Mouse (Mus musculus) brain, embryonic 14.5 days (tissue): Measurements from ENCODE around the gene Icmt. TPM values are rescaled to one million over a fixed set of nuclear protein-coding genes. Genes with fewer than 3 reads are reported as not detected.

ENCODE experiments used
- DNase-seq: peaks from one replicate; pipeline ENCODE4 v3.0.0-alpha.2; 2011; ENCODE audit warnings: low read depth
- CTCF ChIP-seq: fragments of 200-500 bp; IDR thresholded peaks from 2 replicates; pipeline ENCODE4 v1.5.1; 2012; ENCODE audit warnings: inconsistent platforms, mild to moderate bottlenecking, moderate library complexity, borderline replicate concordance; ENCODE audit not compliant: insufficient read depth, insufficient read length; ENCODE audit errors: extremely low read depth
- POLR2A ChIP-seq: fragments of 200-500 bp; IDR thresholded peaks from 2 replicates; pipeline ENCODE4 v1.6.1; 2012; ENCODE audit warnings: mild to moderate bottlenecking, inconsistent platforms, borderline replicate concordance; ENCODE audit not compliant: poor library complexity, insufficient read depth, insufficient read length, severe bottlenecking; ENCODE audit errors: extremely low read depth
- polyA plus RNA-seq: library from polyadenylated mRNA; depleted of rRNA; stranded (reverse); fragments of >200 nt; gene quantifications from 2 replicates; pipeline ENCODE4 v1.2.3, GENCODE M21; 2012

The Icmt gene
- polyA plus RNA-seq, 1 experiment = 23.0 TPM

DNA sequence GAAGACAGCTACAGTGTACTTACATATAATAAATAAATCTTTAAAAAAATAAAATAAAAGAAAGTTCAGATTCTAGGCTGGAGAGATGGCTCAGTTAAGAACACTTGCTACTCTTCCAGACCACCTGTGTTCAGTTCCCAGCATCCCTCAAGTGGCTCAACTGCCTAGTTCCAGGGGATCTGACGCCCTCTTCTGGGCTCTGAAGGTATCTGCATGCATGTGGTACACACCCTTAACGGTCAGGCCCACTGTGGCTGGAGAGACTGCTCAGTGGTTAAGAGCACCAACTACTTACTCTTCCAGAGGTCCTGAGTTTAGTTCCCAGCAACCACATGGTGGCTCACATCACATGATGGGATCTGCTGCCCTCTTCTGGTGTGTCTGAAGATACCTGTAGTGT, 19.1 kb upstream of the Icmt start:
- TF ChIP-seq CTCF (no peak), POLR2A (no peak)
- no peak for DNase-seq

DNA sequence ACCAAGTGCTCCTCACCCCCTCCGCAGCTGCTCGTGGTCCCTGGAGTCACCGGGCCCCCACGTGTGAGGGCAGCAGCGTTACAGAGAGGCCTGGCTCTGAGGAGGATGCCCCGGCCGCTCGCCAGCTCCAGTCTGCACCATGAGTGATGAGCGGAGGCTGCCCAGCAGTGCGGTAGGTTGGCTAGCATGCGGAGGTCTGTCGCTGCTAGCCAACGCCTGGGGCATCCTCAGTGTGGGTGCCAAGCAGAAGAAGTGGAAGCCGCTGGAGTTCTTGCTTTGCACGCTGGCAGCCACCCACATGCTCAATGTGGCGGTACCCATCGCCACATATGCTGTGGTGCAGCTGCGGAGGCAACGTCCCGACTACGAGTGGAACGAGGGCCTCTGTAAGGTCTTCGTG, 18.0 kb upstream of the Icmt start:
- DNase-seq = peak; percentile 51
- TF ChIP-seq CTCF = no peak

GRCm38 (mm10) chr4:152281601-152282000, 15.4 kb upstream of the Icmt start:
- no peak for TF ChIP-seq POLR2A
- no peak for TF ChIP-seq CTCF
- no peak for DNase-seq

DNA sequence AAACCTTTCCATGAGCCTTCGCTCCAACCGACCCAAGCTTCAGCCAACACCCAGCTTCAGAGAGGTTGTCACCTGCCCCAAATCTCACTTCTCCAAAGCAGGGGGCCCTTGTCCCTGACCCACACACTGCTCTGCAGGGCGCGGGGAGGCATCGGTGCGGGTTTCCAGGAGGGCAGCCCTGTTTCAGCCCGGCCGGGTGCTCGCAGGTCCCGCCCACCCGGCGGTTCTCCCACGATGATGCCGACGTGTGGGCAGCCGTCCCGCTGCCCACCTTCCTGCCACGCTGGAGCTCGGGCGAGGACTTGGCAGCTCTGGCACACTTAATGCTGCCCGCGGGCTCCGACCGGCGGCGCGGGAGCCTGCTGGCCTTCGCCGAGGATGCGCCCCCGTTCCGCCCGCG, 14.3 kb upstream of the Icmt start:
- TF ChIP-seq POLR2A = no peak
- no peak for TF ChIP-seq CTCF
- DNase-seq = no peak

GRCm38 (mm10) chr4:152283186-152283950, 13.7 kb upstream of the Icmt start:
- TF ChIP-seq CTCF = peak; percentile 83
- no peak for TF ChIP-seq POLR2A
- DNase-seq = peak; percentile 91

GRCm38 (mm10) chr4:152285505-152285904, 11.5 kb upstream of the Icmt start:
- TF ChIP-seq POLR2A (no peak), CTCF (peak; percentile 74)
- peak; percentile 64 for DNase-seq

DNA sequence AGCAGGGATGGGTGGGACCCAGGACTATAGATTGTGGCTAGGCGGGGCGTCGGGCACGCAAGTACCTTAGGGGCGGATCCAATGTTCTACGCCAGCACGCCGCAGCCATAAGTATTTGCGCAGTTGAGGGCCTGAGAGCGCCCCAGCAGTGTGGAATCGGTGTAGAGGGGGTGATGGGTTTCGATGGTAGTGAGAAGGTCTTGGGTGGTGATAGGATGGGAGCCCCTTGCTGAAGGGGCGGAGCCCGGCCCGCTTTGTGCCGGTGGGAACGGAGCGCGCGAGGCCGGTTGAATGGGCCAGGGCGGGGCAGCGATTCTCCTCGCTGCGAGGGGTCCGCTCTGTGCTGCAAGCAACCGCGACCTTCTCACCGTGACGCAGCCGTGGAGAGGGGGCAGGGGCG, 10.8 kb upstream of the Icmt start:
- DNase-seq = peak; percentile 51
- TF ChIP-seq CTCF (no peak), POLR2A (no peak)

DNA sequence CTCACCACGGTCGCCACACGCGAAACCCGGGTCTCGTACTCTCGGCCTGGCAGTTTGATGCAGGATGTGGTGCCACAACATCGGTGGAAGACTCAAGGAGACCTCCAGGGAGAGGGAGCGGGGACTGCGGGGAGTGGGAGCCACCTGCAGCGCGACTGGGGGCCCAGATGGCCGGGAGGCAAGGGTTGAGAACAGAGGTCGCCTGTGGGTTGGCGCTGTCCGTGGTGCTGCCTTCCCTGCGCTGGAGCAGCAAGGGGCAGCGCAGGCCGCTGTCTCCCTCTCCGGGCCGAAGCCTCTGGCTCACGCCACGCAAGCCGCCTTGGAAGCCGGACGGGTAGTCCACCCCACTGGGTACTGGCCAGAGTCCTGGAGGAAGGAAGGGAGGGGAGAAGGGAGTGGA, 10.1 kb upstream of the Icmt start:
- TF ChIP-seq POLR2A = no peak
- TF ChIP-seq CTCF = no peak
- peak; percentile 37 for DNase-seq

DNA sequence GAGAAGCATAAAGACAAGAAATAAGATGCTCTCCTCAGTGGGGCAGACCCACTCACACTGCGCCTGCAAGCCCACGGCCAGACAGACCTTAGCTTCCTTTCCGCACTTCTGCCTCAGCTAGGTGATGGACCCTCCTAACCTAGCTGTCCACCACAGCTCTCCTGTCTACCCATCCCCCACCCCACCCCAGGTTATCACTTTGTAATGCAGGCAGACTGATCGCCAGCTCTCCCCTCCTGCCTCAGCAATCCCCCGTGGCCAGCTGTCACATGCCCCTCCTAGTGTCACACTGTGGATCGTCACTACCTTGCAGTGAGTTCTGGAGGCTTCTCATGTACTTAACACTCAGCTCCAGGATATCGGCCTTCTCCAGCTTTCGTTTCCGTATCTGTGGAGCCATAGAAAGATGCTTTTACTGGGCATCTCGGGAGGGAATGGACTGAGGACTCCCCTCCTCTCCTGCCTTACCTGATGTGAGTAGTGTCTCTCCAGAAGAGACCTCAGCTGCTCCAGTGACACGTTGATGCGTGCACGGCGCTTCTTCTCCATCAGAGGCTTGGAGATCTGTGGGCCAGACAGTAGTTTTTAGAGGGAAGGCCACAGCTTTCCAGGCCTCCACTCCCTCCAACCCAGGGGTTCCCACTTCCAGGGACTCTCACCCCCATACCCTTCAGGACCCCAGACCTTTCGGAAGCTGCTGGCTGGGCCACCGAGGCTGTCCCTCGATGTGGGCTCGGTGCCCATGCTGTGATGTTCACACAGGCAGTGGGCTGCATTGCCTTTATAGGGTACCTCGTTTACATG, 9.5 kb upstream of the Icmt start:
- TF ChIP-seq CTCF (no peak), POLR2A (no peak)
- DNase-seq = no peak

- TF ChIP-seq POLR2A = no peak
- no peak for TF ChIP-seq CTCF
Measured at GRCm38 (mm10) chr4:152288398-152288945, 8.6 kb upstream of the Icmt start.

GRCm38 (mm10) chr4:152290385-152290784, 6.6 kb upstream of the Icmt start:
- DNase-seq = peak; percentile 78
- TF ChIP-seq CTCF = no peak
- no peak for TF ChIP-seq POLR2A

More at GRCm38 (mm10) chr4:152288398-152288945, 8.6 kb upstream of the Icmt start:
- peak; percentile 31 for DNase-seq
